Mouse (Mus musculus) mesoderm, embryonic 11.5 days (tissue): ENCODE data around the gene Il5.

ENCODE experiments used
- DNase-seq: peaks from one replicate; pipeline ENCODE4 v3.0.0-alpha.2; 2012; ENCODE audit warnings: low read depth, low spot score

Il5 gene

GRCm38 (mm10) chr11:53720715-53721114 is at the start of gene Il5:
TSS of gene Il5 (plus strand) at chr11:53720794.
- DNase-seq, result no peak

- no peak for DNase-seq
Observed at GRCm38 (mm10) chr11:53671414-53671813, 49.2 kb upstream of the Il5 start.

GRCm38 (mm10) chr11:53680141-53680540 is 40.5 kb upstream of the Il5 start:
- DNase-seq, result no peak

GRCm38 (mm10) chr11:53681686-53682085 is 38.9 kb upstream of the Il5 start:
- no peak for DNase-seq

- DNase-seq, result no peak
Observed at GRCm38 (mm10) chr11:53682170-53682569, 38.4 kb upstream of the Il5 start.

GRCm38 (mm10) chr11:53682994-53683530 is 37.5 kb upstream of the Il5 start:
- DNase-seq, result no peak

- DNase-seq, result peak; percentile 21
Observed at GRCm38 (mm10) chr11:53691979-53692378, 28.6 kb upstream of the Il5 start.

- no peak for DNase-seq
Observed at GRCm38 (mm10) chr11:53698521-53698920, 22.1 kb upstream of the Il5 start.

GRCm38 (mm10) chr11:53699351-53699750 is 21.2 kb upstream of the Il5 start:
- no peak for DNase-seq

GRCm38 (mm10) chr11:53706236-53706933 is 14.2 kb upstream of the Il5 start:
- peak; percentile 35 for DNase-seq

GRCm38 (mm10) chr11:53706934-53707717 is 13.5 kb upstream of the Il5 start, which contains the start of gene Rad50:
TSS of gene Rad50 (minus strand) at chr11:53707319.
- DNase-seq, result peak; percentile 89

GRCm38 (mm10) chr11:53707718-53708009 is 12.9 kb upstream of the Il5 start:
- DNase-seq, result no peak

- DNase-seq, result no peak
Observed at GRCm38 (mm10) chr11:53719701-53720100, 893 bp upstream of the Il5 start.

- DNase-seq, result no peak
Observed at GRCm38 (mm10) chr11:53731457-53731856, 10.9 kb downstream of the Il5 start.

GRCm38 (mm10) chr11:53732244-53732643 is 11.7 kb downstream of the Il5 start:
- no peak for DNase-seq

- no peak for DNase-seq
Observed at GRCm38 (mm10) chr11:53733824-53734223, 13.2 kb downstream of the Il5 start.

- no peak for DNase-seq
Observed at GRCm38 (mm10) chr11:53734431-53734830, 13.8 kb downstream of the Il5 start.

- DNase-seq, result no peak
Observed at GRCm38 (mm10) chr11:53734970-53735681, 14.5 kb downstream of the Il5 start.

- peak; percentile 90 for DNase-seq
Observed at GRCm38 (mm10) chr11:53735682-53736245, 15.2 kb downstream of the Il5 start.

GRCm38 (mm10) chr11:53736771-53737572 is 16.4 kb downstream of the Il5 start:
- peak; percentile 87 for DNase-seq

- peak; percentile 41 for DNase-seq
Observed at GRCm38 (mm10) chr11:53737573-53737946, 17.0 kb downstream of the Il5 start.
